Mouse (Mus musculus) megakaryocyte, embryonic 14.5 days (primary cell): ENCODE results near the gene Ovgp1. TPM values are rescaled to one million over a fixed set of nuclear protein-coding genes. Genes with fewer than 3 reads are reported as not detected.
"Not testable (repeated sequence)": the region's sequence is repeated elsewhere in the genome, so short reads cannot be mapped to it uniquely, and the experiment has no call there.

Experiments
- H3K27me3 ChIP-seq: replicated peaks from 2 replicates; pipeline ENCODE3; 2012; ENCODE audit warnings: inconsistent platforms
- H3K36me3 ChIP-seq: replicated peaks from 2 replicates; pipeline ENCODE3; 2012; ENCODE audit warnings: low read length, inconsistent platforms, mixed read lengths
- H3K4me1 ChIP-seq: 2 replicates; pipeline ENCODE4 v1.6.1; 2012; ENCODE audit warnings: inconsistent platforms
- H3K4me3 ChIP-seq: replicated peaks from 2 replicates; pipeline ENCODE3; 2012; ENCODE audit warnings: moderate library complexity, mild to moderate bottlenecking, inconsistent platforms
- H3K9me3 ChIP-seq: 2 replicates; pipeline ENCODE4 v1.6.1; 2012; ENCODE audit warnings: inconsistent platforms
- FLI1 ChIP-seq: IDR thresholded peaks from 2 replicates; pipeline ENCODE4 v1.6.1; 2012; ENCODE audit warnings: low read length, inconsistent platforms, mixed read lengths
- GATA1 ChIP-seq: IDR thresholded peaks from 3 replicates; pipeline ENCODE4 v1.6.1; 2012; ENCODE audit warnings: mixed read lengths, low read length, inconsistent platforms, borderline replicate concordance
- polyA plus RNA-seq: library from polyadenylated mRNA; stranded (reverse); fragments of >175 nt; gene quantifications from 2 replicates; pipeline ENCODE4 v1.2.3, GENCODE M21; 2012; ENCODE audit warnings: low replicate concordance; ENCODE audit not compliant: insufficient read depth

Gene Ovgp1
- polyA plus RNA-seq, 1 experiment = not detected

DNA sequence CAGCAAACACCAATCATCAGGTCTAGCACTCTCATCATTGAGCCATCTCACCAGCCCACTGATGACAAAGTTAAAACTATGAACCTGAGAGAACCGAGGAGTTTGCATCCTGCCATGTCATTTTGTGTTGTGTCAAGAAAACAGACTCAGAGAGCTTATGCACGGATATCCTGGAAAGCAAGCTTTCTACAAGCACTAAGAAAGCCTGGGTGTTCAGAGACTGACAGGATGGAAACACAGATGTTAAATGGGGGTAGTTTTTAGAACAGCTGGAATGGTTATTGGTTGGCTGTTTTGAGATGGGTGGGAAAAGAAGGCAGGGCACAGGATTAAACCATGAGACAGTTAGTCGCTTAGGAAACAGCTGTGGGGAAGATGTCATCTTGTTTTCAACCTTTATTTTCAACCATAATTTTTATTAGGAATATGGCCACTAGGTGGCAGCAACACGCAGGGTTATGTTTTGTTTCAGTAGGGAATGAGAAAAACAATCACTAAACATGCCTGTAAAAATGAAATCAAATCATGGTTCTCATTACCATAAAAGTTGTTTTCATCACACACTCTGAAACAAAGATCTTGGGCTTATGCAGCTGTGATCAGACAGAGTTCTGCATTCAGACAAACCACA lies 18.3 kb downstream of the Ovgp1 start:
- Histone ChIP-seq H3K4me1 (peaks cover 5% of the 10 kb centered on the region; the same call in 1 of the 2 replicates), H3K27me3 (no peaks in the 10 kb centered on the region), H3K9me3 (no peaks in the 10 kb centered on the region), H3K36me3 (no peaks in the 10 kb centered on the region), H3K4me3 (no peak overlapping the region)
- TF ChIP-seq GATA1 (no peak), FLI1 (no peak)

DNA sequence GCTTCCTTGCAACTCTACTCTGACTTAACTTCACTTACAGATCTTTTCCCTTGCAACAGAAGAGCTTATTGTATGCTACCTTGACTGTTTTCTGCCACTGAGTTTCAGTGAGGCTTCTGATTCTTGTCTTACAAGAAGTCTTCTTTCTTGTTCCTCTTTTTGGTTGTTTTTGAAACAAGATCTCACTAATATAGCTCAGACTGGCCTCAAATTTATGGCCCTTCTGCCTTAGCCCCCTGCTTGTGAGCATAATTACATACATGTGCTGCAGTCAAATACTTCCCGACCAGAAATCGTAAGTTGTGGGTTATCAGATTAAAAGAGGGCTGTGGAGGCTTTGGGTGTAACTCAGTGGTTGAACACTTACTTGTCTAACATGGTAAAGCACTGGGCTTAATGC lies 21.2 kb downstream of the Ovgp1 start:
- Histone ChIP-seq H3K36me3 (no peaks in the 10 kb centered on the region), H3K9me3 (no peaks in the 10 kb centered on the region), H3K27me3 (no peaks in the 10 kb centered on the region), H3K4me3 (no peak overlapping the region), H3K4me1 (peaks cover 5% of the 10 kb centered on the region; the same call in 1 of the 2 replicates)
- TF ChIP-seq GATA1 = no peak
- TF ChIP-seq FLI1 = no peak

- TF ChIP-seq GATA1 (no peak), FLI1 (no peak)
- peaks cover 10% of the 10 kb centered on the region for H3K4me1 ChIP-seq
- peak overlapping the region; percentile 36 for H3K4me3 ChIP-seq
- H3K27me3 ChIP-seq = peaks cover 10% of the 10 kb centered on the region
- no peaks in the 10 kb centered on the region for H3K36me3 ChIP-seq
- no peaks in the 10 kb centered on the region for H3K9me3 ChIP-seq
These were observed 27.3 kb downstream of the Ovgp1 start for GRCm38 (mm10) chr3:106000707-106001375.

DNA sequence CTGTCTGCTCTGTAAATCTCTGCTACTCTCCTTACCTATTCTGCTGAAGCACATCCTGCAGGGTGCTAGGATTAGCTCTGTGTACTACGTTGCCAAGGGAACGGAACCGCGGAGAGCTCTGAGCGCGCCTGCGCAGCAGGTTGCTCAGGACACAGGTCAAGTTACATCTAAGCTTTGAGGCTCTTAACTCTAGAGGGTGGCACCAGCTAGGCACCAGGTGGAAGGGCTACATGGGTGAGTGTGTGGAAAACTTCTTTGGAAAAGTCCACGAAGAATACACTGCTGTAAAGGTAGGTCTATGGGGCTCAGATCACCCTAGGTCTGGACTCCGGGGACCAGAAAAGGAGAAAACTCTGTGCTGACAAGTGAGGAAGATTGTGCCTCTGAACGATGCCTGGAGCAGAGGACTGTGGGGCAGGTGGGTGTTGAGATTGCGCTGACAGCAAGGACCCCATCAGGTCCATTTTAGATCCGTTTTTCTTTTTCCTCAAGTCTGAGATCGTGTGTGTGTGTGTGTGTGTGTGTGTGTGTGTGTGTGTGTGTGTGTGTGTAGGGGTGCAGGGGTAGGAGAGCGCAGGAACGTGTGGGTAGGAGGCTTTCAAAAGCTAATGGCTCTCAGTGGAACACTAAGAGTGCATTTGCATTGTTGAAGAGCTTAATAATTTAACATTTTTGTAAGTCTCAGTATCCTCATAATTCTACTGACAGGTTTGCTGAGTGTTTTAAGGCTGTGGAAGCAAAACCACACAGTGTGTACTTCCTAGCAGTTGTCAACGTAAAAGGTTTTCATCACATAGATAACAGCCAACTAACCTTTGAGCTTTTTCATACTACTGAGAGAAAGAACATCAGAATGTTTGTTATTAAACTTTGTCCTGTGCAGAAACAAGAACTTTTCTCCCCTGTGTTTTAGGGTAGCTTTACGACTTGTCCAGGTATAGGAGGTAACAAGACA lies 28.2 kb downstream of the Ovgp1 start:
- TF ChIP-seq FLI1 = no peak
- no peak for TF ChIP-seq GATA1
- Histone ChIP-seq H3K4me3 (no peak overlapping the region), H3K4me1 (peaks cover 10% of the 10 kb centered on the region), H3K36me3 (no peaks in the 10 kb centered on the region), H3K27me3 (peaks cover 10% of the 10 kb centered on the region), H3K9me3 (no peaks in the 10 kb centered on the region)

- H3K4me3 ChIP-seq, H3K36me3 ChIP-seq, H3K9me3 ChIP-seq: not testable (repeated sequence)
- Histone ChIP-seq H3K4me1 (peaks cover 10% of the 10 kb centered on the region), H3K27me3 (peaks cover 10% of the 10 kb centered on the region)
These were observed 29.8 kb downstream of the Ovgp1 start for GRCm38 (mm10) chr3:106003360-106003759.

DNA sequence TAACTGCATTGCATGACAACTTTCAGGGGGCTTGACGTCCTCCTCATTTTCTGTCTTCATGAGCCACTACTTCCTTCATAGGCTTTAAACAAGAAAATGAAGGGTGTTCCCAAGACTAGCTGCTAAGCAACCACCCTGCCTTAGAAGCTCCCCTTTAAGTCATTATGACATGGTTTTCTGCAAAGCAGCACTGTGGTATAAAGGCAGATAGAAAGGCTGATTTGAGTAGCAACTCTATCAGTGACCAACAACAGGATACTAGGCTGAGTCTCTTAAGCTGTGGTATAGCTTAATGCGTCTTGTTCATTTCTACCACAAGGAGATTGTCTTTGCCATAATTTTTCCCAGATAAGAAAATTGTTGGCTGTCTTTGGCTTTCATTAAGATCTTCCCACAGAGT lies 41.0 kb downstream of the Ovgp1 start, which contains the start of gene Pifo:
Pifo (minus strand) TSS at position 101 of the 400 bp plus-strand sequence.
- H3K36me3 ChIP-seq = no peaks in the 10 kb centered on the region
- H3K9me3 ChIP-seq = no peaks in the 10 kb centered on the region
- TF ChIP-seq FLI1 (no peak), GATA1 (no peak)
- no peak within 1 kb of the TSS for H3K4me3 ChIP-seq
- peaks cover 12% of the 10 kb centered on the region for H3K4me1 ChIP-seq
- H3K27me3 ChIP-seq = peaks cover 5% of the 10 kb centered on the region

DNA sequence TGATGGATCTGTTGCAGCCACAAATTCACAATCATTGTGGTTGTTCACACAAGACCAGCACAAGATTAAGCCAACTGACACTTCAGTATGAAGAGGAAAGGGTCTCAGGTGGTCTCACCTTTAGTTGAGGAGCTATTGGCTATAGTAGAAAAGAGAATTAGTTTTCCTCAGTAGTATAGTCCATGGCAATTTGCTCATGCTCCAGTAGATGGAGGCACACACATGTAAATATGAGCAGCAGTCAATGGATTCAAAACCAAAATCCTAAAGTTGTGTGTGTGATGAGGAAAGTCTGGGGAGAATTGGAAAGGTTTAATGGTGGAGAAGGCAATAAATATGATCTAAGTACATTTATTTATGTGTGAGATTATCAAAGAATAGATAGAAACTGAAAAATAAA lies 48.3 kb downstream of the Ovgp1 start:
- no peaks in the 10 kb centered on the region for H3K36me3 ChIP-seq
- no peaks in the 10 kb centered on the region for H3K9me3 ChIP-seq
- no peaks in the 10 kb centered on the region for H3K4me1 ChIP-seq
- H3K4me3 ChIP-seq = no peak overlapping the region
- H3K27me3 ChIP-seq = peaks cover 4% of the 10 kb centered on the region
- no peak for TF ChIP-seq GATA1
- no peak for TF ChIP-seq FLI1

DNA sequence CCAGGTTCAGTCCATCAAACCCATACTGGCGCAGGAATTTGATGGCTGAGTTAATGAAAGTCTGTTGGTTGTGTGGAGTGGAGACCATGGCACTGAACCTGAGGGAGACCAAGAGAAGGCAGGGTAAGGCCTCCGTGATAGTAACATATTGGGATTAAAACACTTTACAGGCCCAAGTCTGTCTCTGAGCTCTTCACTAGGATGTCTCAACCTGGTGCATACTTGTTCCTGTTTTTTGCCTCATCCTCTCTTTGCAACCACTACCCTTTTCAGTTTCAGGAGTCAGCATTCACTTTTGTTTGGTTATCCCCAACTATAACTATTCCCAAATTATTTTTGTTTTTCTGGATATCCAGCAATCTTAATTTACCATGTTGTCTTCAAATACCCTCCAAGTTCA lies 50.6 kb downstream of the Ovgp1 start:
- Histone ChIP-seq H3K36me3 (no peaks in the 10 kb centered on the region), H3K4me1 (no peaks in the 10 kb centered on the region), H3K4me3 (no peak overlapping the region), H3K9me3 (no peaks in the 10 kb centered on the region), H3K27me3 (peaks cover 2% of the 10 kb centered on the region)
- no peak for TF ChIP-seq GATA1
- no peak for TF ChIP-seq FLI1

DNA sequence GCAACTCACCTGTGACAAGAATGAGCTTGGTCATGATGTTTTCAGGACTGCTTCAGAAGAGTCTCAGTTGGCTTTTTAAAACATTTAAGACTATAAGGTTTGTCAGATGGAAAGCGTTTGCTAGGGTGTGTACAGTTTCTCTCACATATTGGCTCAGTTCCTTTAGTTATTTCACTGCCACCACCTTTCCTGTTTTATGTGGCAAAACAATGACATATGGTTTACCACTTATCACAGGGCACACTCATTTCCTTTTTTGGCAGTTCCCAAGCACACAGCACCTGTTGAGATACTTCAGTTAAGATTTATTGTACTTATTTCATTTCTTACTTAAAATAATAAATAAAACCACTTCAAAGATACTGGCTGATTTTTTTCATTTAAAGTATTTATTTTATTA lies 59.3 kb downstream of the Ovgp1 start, which contains the start of gene Chil5:
Chil5 (minus strand) TSS at position 34 of the 400 bp plus-strand sequence.
- Histone ChIP-seq H3K4me3 (no peak within 1 kb of the TSS), H3K9me3 (no peaks in the 10 kb centered on the region), H3K36me3 (no peaks in the 10 kb centered on the region), H3K27me3 (no peaks in the 10 kb centered on the region), H3K4me1 (peaks cover 4% of the 10 kb centered on the region)
- TF ChIP-seq FLI1 (no peak), GATA1 (no peak)

Other genes starting within 250 kb of the Ovgp1 start
- gene Rap1a, start 172.4 kb upstream of the Ovgp1 start, polyA plus RNA-seq = 3.2 and 38.3 TPM in 2 replicates
- 0.19 TPM in 1 of 2 replicates, not detected in the other for gene Adora3, start 102.9 kb upstream of the Ovgp1 start, polyA plus RNA-seq
- gene Tmigd3, start 102.8 kb upstream of the Ovgp1 start, polyA plus RNA-seq = not detected in 2 replicates
- 34.4 and 41.9 TPM in 2 replicates for gene I830077J02Rik, start 41.0 kb upstream of the Ovgp1 start, polyA plus RNA-seq
- gene Wdr77, start 14.3 kb upstream of the Ovgp1 start, polyA plus RNA-seq = 39.6 and 78.6 TPM in 2 replicates
- 260 and 290 TPM in 2 replicates for gene Atp5f1, start 13.6 kb upstream of the Ovgp1 start, polyA plus RNA-seq
- gene Pifo, start 40.9 kb downstream of the Ovgp1 start, polyA plus RNA-seq = not detected in 2 replicates
- 1.0 TPM in 1 of 2 replicates, not detected in the other for gene Chil5, start 59.1 kb downstream of the Ovgp1 start, polyA plus RNA-seq
- gene Chia1, start 139.5 kb downstream of the Ovgp1 start, polyA plus RNA-seq = not detected in 2 replicates
- 0.43 TPM in 1 of 2 replicates, not detected in the other for gene Chil3, start 193.9 kb downstream of the Ovgp1 start, polyA plus RNA-seq
- gene Chil4, start 245.8 kb downstream of the Ovgp1 start, polyA plus RNA-seq = not detected in 2 replicates